Mouse (Mus musculus) cortical plate, adult 2 months (tissue): Measurements from ENCODE around the gene Nr4a3.

Source experiments
- CTCF ChIP-seq: fragments of 200-500 bp; IDR thresholded peaks from 2 replicates; pipeline ENCODE4 v1.5.1; 2011; ENCODE audit warnings: mild to moderate bottlenecking, control low read depth, low read length; ENCODE audit not compliant: insufficient read depth; ENCODE audit errors: extremely low read depth
- POLR2A ChIP-seq: fragments of 200-500 bp; IDR thresholded peaks from 2 replicates; pipeline ENCODE4 v1.6.1; 2011; ENCODE audit warnings: mild to moderate bottlenecking, low read length, control low read depth; ENCODE audit not compliant: insufficient read depth; ENCODE audit errors: extremely low read depth

DNA sequence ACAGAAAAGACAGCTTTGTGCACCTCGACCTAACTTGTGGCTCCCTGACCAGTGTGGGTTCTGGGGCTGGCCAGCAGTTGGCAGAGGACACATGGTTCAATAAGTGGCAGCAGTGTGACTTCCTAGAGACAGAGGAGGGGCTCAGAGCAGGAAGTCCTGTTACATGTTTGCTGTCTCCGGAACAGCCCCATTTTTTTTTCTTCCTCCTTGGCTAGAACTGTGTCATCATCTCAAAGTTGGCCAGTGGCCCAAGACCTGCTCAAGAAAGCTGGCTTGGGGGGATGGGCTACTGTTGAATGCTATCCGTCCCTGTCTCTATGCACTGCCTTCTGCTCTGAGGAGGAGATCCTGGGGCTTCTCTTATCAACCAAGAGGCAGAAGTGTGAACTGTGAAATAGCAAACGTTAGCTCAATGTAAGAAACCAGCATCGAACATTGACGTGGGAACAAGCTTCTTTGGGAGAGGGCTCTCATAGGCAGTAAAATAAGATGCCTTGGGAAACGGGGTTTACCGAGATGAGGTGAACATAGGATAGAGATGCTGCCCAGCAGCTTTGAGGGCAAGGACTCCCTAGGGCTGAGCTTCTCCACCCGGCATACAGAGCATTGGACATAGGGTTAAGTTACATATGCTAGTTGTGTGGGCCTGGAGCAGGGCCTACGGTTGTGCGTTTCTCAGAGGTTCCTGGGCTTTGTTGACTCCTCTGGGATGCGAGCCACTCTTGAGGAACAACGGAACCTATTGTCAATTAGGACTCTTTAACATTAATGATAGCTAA lies 31.9 kb downstream of the Nr4a3 start:
- no peak for TF ChIP-seq CTCF
- no peak for TF ChIP-seq POLR2A
